Mouse (Mus musculus): ENCODE results near the gene Etl4. TPM values are rescaled to one million over a fixed set of nuclear protein-coding genes. Genes with fewer than 3 reads are reported as not detected.

Etl4 gene
- total RNA-seq, 1 experiment, result 50.8 TPM

GRCm38 (mm10) chr2:20216686-20217437 is 307.3 kb downstream of the Etl4 start:
- Histone ChIP-seq H3K4me3 (ENCODE audit: insufficient read depth in 1 of 2, low read depth in 1 of 2, low read length in 2 of 2, poor library complexity in 1 of 2, severe bottlenecking in 1 of 2) (no peak overlapping the region), H3K9me3 (ENCODE audit: control insufficient read depth, insufficient read depth, low read depth, low read length) (no peaks in the 10 kb centered on the region), H3K27ac (ENCODE audit: insufficient read depth, low read depth, low read length, poor library complexity, severe bottlenecking) (no peak overlapping the region), H3K36me3 (ENCODE audit: control insufficient read depth, insufficient read depth, low read length, poor library complexity, severe bottlenecking) (no peaks in the 10 kb centered on the region), H3K4me1 (ENCODE audit: control insufficient read depth in 2 of 2, insufficient read depth in 2 of 2, low read length in 2 of 2, poor library complexity in 1 of 2) (no peaks in the 10 kb centered on the region), H3K9ac (ENCODE audit: insufficient read depth, low read depth, low read length, poor library complexity, severe bottlenecking) (no peak overlapping the region)
- no peak for DNase-seq (ENCODE audit: low read depth, low spot score)
- TF ChIP-seq CHD2 (IDR thresholded peaks at IDR 0.05; ENCODE audit: low read depth, low read length) (no peak), ZNF384 (IDR thresholded peaks at IDR 0.05; ENCODE audit: low read depth, low read length) (no peak), HCFC1 (IDR thresholded peaks at IDR 0.05; ENCODE audit: borderline replicate concordance, insufficient read depth, low read length) (no peak), ZC3H11A (IDR thresholded peaks at IDR 0.05; ENCODE audit: borderline replicate concordance, low read depth, low read length) (no peak), MAFK (IDR thresholded peaks at IDR 0.05; ENCODE audit: insufficient read depth, low read depth, low read length) (no peak)
- in situ Hi-C loops (cut with MboI; ENCODE audit: low sequenced_read_pairs in 2 of 2, unreplicated experiment in 2 of 2), result no loop called here

GRCm38 (mm10) chr2:20231371-20231770 is 321.8 kb downstream of the Etl4 start:
- H3K4me1 ChIP-seq (ENCODE audit: control insufficient read depth in 2 of 2, insufficient read depth in 2 of 2, low read length in 2 of 2, poor library complexity in 1 of 2), result no peaks in the 10 kb centered on the region
- H3K4me3 ChIP-seq (ENCODE audit: insufficient read depth in 1 of 2, low read depth in 1 of 2, low read length in 2 of 2, poor library complexity in 1 of 2, severe bottlenecking in 1 of 2), result no peak overlapping the region
- in situ Hi-C loops (cut with MboI; ENCODE audit: low sequenced_read_pairs in 2 of 2, unreplicated experiment in 2 of 2), result no loop called here
- H3K36me3 ChIP-seq (ENCODE audit: control insufficient read depth, insufficient read depth, low read length, poor library complexity, severe bottlenecking), result no peaks in the 10 kb centered on the region
- H3K9me3 ChIP-seq (ENCODE audit: control insufficient read depth, insufficient read depth, low read depth, low read length), result no peaks in the 10 kb centered on the region
- no peak for DNase-seq (ENCODE audit: low read depth, low spot score)
- no peak overlapping the region for H3K27ac ChIP-seq (ENCODE audit: insufficient read depth, low read depth, low read length, poor library complexity, severe bottlenecking)
- H3K9ac ChIP-seq (ENCODE audit: insufficient read depth, low read depth, low read length, poor library complexity, severe bottlenecking), result no peak overlapping the region
- TF ChIP-seq CHD2 (IDR thresholded peaks at IDR 0.05; ENCODE audit: low read depth, low read length), result no peak
- no peak for TF ChIP-seq ZNF384 (IDR thresholded peaks at IDR 0.05; ENCODE audit: low read depth, low read length)
- TF ChIP-seq MAFK (IDR thresholded peaks at IDR 0.05; ENCODE audit: insufficient read depth, low read depth, low read length), result no peak
- no peak for TF ChIP-seq HCFC1 (IDR thresholded peaks at IDR 0.05; ENCODE audit: borderline replicate concordance, insufficient read depth, low read length)
- TF ChIP-seq ZC3H11A (IDR thresholded peaks at IDR 0.05; ENCODE audit: borderline replicate concordance, low read depth, low read length), result no peak

- no peak for DNase-seq (ENCODE audit: low read depth, low spot score)
- no peak overlapping the region for H3K9ac ChIP-seq (ENCODE audit: insufficient read depth, low read depth, low read length, poor library complexity, severe bottlenecking)
- H3K4me3 ChIP-seq (ENCODE audit: insufficient read depth in 1 of 2, low read depth in 1 of 2, low read length in 2 of 2, poor library complexity in 1 of 2, severe bottlenecking in 1 of 2), result no peak overlapping the region
- H3K27ac ChIP-seq (ENCODE audit: insufficient read depth, low read depth, low read length, poor library complexity, severe bottlenecking), result no peak overlapping the region
- no peaks in the 10 kb centered on the region for H3K4me1 ChIP-seq (ENCODE audit: control insufficient read depth in 2 of 2, insufficient read depth in 2 of 2, low read length in 2 of 2, poor library complexity in 1 of 2)
- no peak for TF ChIP-seq CHD2 (IDR thresholded peaks at IDR 0.05; ENCODE audit: low read depth, low read length)
- no peak for TF ChIP-seq ZNF384 (IDR thresholded peaks at IDR 0.05; ENCODE audit: low read depth, low read length)
- no peak for TF ChIP-seq MAFK (IDR thresholded peaks at IDR 0.05; ENCODE audit: insufficient read depth, low read depth, low read length)
- no peak for TF ChIP-seq HCFC1 (IDR thresholded peaks at IDR 0.05; ENCODE audit: borderline replicate concordance, insufficient read depth, low read length)
- no peak for TF ChIP-seq ZC3H11A (IDR thresholded peaks at IDR 0.05; ENCODE audit: borderline replicate concordance, low read depth, low read length)
- H3K36me3 ChIP-seq (ENCODE audit: control insufficient read depth, insufficient read depth, low read length, poor library complexity, severe bottlenecking), result no peaks in the 10 kb centered on the region
- no peaks in the 10 kb centered on the region for H3K9me3 ChIP-seq (ENCODE audit: control insufficient read depth, insufficient read depth, low read depth, low read length)
- in situ Hi-C loops (cut with MboI; ENCODE audit: low sequenced_read_pairs in 2 of 2, unreplicated experiment in 2 of 2), result no loop called here
Measured at GRCm38 (mm10) chr2:20248043-20248664, 338.6 kb downstream of the Etl4 start.

- DNase-seq (ENCODE audit: low read depth, low spot score), result no peak
- Histone ChIP-seq H3K4me3 (ENCODE audit: insufficient read depth in 1 of 2, low read depth in 1 of 2, low read length in 2 of 2, poor library complexity in 1 of 2, severe bottlenecking in 1 of 2) (no peak overlapping the region), H3K9me3 (ENCODE audit: control insufficient read depth, insufficient read depth, low read depth, low read length) (no peaks in the 10 kb centered on the region), H3K27ac (ENCODE audit: insufficient read depth, low read depth, low read length, poor library complexity, severe bottlenecking) (no peak overlapping the region), H3K4me1 (ENCODE audit: control insufficient read depth in 2 of 2, insufficient read depth in 2 of 2, low read length in 2 of 2, poor library complexity in 1 of 2) (no peaks in the 10 kb centered on the region), H3K9ac (ENCODE audit: insufficient read depth, low read depth, low read length, poor library complexity, severe bottlenecking) (no peak overlapping the region), H3K36me3 (ENCODE audit: control insufficient read depth, insufficient read depth, low read length, poor library complexity, severe bottlenecking) (no peaks in the 10 kb centered on the region)
- in situ Hi-C loops (cut with MboI; ENCODE audit: low sequenced_read_pairs in 2 of 2, unreplicated experiment in 2 of 2), result no loop called here
- no peak for TF ChIP-seq ZNF384 (IDR thresholded peaks at IDR 0.05; ENCODE audit: low read depth, low read length)
- no peak for TF ChIP-seq MAFK (IDR thresholded peaks at IDR 0.05; ENCODE audit: insufficient read depth, low read depth, low read length)
- TF ChIP-seq ZC3H11A (IDR thresholded peaks at IDR 0.05; ENCODE audit: borderline replicate concordance, low read depth, low read length), result no peak
- no peak for TF ChIP-seq CHD2 (IDR thresholded peaks at IDR 0.05; ENCODE audit: low read depth, low read length)
- no peak for TF ChIP-seq HCFC1 (IDR thresholded peaks at IDR 0.05; ENCODE audit: borderline replicate concordance, insufficient read depth, low read length)
Measured at GRCm38 (mm10) chr2:20249403-20249802, 339.8 kb downstream of the Etl4 start.

Measured in ES-E14 (cell line).